Mouse (Mus musculus) stomach, postnatal 0 days (tissue): ENCODE results near the gene Slc44a3.

Source experiments
- CTCF ChIP-seq: IDR thresholded peaks from 2 replicates; pipeline ENCODE4 v1.5.1; 2016; ENCODE audit warnings: antibody characterized with exemption, low read depth, mild to moderate bottlenecking, moderate library complexity
- EP300 ChIP-seq: optimal IDR thresholded peaks from 2 replicates; pipeline ENCODE3; 2016; ENCODE audit warnings: antibody characterized with exemption

DNA sequence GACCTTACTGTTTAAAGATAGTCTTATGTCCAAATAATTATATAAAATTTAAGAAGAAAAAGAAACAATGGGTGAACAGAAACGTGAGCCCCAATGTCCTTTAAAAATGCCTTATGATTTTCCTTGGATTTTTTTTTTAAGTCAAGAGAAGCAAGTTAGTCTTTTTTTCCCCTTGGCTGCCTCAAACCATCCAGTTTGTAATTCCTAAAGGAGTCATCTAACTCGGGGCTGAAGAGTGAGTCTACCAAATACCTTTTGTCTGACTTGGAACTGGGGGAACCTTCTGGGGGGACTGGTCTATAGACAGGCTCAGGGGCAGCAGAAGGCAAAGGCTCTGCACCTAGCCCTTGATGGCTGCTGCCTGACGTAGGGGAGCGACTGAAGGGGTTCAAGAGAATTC, 42.2 kb upstream of the Slc44a3 start:
- TF ChIP-seq CTCF, result no peak
- no peak for TF ChIP-seq EP300
